Mouse (Mus musculus): ENCODE results near the gene Nanos1.

Gene Nanos1

DNA sequence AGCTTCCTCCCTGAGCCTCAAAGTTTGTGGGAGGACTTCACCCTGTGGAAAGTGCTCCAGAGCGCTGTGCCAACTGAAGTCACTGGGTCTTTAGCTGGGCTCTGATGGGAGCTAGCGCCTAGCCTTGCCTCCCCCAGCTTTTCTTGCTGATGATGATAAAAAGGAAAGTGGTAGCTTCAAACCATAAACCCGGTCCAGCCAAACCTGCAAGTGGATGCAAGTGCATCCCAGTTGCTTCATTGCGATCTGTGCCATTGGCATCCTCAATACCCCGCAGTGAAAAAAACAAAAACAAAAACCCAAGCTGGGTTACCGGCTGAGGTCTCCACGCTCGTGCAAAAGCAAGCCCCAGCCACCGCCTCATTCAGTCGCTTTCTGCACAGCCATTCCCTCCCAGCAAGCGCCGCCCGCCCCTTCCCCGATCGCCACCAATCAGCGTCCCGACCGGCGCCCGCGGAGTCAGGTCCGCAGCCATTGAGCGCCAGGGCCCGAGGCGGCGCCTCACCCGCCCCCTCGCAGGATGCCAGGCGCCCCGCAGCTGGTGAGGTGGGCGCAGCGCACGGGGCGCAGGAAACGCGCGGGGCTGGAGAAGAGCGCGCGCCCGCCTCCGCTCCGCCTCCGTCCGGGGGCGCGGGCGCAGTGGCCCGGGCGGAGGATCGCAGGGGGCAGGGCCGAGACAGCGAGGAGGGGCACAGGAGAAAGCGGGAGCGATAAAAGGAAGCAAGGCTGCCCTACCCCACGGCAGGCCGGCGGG, at the start of gene Nanos1:
TSS of gene Nanos1 (plus strand) at position 550 of the 754 bp plus-strand sequence.
- DNase-seq (ENCODE audit: extremely low spot score, low spot score) = peak; percentile 91

DNA sequence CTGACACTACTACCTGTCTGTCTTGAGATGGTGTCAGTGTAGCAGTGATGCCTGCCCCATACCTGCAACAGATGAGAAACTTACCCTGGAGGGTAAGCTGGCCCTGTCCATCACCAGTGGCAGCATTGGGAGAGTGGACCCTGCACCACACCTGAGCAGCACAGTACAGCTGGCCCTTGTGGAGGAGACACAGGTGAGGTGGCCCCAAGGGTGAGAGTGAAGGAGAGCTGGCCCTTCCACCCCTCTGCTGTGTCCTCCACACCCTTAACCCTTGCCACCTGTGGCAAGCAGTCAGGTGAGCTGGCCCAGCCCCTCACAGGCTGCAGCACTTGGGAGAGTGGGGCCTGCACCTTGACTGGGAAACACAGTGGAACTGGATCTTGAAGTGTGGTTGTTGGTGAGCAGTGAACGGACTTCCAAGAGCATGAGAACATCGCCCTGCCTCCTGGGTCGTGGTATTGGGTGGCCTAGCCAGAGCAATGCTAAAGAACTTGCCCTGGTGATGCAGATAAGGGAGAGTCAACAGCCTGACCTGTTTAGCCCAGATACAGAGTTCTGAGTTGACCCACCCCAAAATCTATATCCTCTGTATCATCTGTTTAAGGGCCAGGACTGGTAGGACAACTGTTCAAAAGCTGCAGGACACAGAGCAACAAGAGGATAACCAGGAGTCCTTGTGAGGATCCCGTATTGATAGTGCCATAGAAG, 46.4 kb upstream of the Nanos1 start:
- no peak for DNase-seq (ENCODE audit: extremely low spot score, low spot score)

DNA sequence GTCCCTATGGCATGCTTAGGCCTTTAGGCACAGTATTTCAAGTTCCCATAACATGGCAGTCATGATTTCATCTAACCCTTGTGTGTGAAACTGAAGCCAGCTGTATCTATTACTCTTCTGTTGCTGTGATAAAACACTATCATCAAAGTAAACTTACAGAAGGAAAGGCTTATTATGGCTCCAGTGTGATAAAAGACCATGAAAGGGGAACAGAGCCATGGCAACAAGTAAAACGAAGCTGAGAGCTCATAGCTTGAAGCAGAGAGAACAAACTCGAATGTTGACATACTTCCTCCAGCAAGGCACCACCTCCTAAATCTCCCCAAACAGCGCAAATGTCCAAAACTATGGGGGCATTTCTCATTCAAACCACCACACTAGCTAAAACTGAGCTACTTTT, 45.6 kb upstream of the Nanos1 start:
- DNase-seq (ENCODE audit: extremely low spot score, low spot score) = no peak

DNA sequence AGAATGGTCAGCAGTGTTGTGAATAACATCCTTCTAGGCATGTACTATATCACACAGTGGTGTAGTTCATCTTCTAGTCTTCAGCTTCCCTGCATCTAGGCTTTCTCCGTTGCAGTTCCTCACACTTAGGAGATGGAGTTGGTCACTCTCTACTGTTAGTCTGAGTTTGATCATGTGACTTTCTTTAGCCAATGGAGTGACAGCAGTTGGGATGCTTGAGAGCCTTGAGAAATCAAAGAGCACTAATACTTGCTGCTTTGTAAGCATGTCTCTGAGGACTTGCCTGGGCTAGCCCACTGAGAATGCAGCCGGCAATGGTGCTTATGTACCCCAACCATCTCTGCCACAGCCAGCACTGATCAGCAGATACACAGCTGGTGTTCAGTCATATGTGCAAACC, 43.2 kb upstream of the Nanos1 start:
- DNase-seq (ENCODE audit: extremely low spot score, low spot score) = no peak

DNA sequence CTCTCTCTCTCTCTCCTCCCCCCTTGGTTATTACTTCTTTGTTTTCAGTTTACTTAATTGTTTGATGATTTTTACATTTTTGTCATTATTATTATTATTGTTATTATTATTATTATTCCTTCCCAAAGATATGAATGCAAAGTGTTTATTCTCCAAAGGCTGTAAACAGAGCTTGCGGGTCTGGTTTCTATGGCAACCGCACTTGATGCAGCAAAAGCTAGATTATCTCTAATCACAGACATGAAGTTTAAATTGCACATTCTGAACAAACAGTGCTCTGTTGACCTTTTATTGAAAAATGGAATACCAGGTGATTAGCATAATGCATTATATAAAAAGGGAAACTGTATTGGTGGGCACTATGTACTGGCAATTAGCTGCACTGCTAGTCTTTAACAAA, 39.4 kb upstream of the Nanos1 start:
- no peak for DNase-seq (ENCODE audit: extremely low spot score, low spot score)

DNA sequence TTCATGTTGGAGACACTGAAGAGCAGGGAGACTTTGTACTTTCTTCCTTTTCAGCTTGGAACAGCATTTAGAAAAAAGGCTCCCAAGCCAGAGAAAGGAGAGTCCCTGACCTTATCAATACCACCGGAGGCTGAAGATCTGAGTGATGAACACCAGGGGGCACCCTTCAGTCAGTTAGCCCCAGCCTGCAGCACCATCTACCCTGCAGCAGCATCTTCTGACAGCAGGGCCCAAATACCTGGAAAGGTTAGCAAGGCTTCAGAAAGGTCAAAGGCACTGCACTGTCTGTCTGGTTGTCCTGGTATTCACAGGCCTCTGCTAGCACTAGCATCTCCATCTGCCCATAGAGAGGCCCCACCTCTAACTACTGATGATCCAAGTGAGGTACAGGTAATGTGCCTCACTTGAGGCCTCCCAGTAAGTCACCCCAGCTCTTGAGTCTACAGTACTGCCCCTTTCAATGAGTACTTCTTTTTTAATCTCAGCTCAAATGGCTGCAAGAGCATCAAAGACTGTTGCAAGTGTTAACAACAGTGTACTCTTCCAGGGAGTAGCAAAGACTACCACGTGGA, 25.4 kb upstream of the Nanos1 start:
- peak; percentile 41 for DNase-seq (ENCODE audit: extremely low spot score, low spot score)

DNA sequence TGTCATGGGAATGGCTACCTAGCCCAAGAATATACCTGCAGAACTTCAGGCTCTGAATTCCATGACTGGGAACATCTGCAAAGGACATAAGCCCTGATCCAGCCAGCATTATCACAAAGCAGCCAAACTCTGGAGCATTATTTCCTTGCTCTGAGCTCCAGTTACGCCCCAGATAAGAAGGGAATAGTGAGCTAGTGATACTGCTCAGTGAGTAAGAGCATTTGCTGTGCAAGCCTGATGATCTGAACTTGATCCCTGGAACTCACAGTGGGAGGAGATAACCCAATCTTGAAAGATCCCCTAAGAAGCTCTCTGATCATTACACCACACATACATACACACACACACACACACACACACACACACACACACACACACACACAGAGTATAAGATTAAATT, 24.5 kb upstream of the Nanos1 start:
- no peak for DNase-seq (ENCODE audit: extremely low spot score, low spot score)

DNA sequence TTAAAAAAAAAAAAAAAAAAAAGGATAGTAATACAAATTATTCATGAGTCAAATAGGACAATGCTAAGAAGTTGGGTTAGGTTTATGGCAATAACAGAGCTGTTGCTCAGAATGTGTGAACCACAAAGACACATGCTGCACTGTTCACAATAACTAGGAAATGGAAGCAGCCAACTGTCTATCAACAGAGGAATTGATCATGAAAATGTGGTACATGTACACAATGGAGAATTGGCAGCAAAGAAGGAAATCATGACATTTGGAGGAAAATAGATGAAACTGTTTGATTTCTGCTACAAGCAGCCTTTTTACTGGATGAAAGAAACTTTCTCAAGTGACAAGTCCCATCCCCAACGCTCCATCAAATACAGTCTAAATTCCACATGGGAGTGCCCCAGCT, 23.8 kb upstream of the Nanos1 start:
- no peak for DNase-seq (ENCODE audit: extremely low spot score, low spot score)

DNA sequence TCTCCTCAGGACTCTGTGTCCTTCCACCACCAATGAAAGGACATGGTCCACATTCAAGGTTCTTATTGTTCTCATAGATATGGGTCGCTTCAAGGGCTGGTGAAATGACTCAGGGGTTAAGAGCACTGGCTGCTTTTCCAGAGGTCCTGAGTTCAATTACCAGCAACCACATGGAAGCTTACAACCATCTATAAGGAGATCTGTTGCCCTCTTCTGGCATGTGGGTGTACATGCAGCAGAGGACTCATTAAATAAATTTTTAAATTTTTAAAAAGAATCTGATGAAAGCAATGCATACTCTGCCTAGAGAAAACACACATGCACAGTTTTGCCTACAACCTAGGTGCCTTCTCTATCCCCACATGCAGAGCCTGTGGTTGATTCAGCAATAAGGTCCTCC, 15.2 kb upstream of the Nanos1 start:
- DNase-seq (ENCODE audit: extremely low spot score, low spot score) = no peak

DNA sequence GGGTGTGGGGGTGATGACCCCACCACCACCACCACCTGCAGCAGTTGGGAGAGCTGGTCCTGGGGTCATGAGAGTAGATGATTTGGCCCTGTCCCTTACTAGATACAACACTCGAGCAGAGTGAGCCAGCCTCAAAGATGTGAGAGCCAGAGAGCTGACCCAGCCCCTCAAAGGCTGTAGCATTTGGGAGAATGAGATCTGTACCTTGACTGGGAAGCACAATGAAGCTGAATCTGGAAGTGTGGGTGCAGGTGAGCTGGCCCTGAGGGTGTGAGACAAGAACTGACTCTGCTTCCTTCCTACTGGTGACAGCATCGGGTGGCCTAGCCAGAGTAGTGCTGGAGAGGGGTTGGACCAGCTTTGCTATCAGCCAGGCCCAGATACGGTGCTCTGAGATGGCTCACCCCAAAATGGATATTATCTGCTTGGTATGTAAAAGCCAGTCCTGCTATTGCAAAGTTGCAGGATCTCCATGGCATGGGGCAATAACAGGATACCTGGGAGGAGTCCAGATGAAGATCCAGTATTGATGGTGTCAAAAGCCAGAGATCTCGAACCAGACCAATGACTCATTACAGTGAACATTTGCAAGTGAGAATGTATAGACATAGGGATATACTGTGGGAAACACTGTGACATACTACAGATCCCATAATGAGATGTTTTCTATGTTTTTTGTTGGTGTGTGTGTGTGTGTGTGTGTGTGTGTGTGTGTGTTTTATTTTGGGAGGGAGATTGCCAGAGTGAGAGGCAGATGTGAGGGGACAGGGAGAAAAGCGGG, 11.8 kb upstream of the Nanos1 start:
- DNase-seq (ENCODE audit: extremely low spot score, low spot score) = no peak

DNA sequence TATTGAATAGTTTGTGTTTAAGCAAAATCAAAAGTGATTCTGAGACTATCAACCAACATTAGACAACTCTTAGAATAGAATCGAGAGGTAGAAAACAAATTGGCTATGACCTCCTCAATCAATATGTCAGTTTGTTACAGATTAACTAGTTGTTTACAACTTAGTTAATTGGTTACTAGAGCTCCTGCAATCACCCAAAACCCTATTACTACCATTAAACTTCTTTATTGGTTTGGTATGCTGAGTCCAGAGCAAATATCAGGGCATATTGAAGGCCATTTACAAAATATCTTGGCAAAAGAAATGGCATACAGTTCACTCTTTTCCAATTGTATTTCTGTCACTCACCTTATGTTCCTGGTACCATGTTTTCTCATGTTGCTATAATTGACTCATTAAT, 8.0 kb upstream of the Nanos1 start:
- DNase-seq (ENCODE audit: extremely low spot score, low spot score) = no peak

DNA sequence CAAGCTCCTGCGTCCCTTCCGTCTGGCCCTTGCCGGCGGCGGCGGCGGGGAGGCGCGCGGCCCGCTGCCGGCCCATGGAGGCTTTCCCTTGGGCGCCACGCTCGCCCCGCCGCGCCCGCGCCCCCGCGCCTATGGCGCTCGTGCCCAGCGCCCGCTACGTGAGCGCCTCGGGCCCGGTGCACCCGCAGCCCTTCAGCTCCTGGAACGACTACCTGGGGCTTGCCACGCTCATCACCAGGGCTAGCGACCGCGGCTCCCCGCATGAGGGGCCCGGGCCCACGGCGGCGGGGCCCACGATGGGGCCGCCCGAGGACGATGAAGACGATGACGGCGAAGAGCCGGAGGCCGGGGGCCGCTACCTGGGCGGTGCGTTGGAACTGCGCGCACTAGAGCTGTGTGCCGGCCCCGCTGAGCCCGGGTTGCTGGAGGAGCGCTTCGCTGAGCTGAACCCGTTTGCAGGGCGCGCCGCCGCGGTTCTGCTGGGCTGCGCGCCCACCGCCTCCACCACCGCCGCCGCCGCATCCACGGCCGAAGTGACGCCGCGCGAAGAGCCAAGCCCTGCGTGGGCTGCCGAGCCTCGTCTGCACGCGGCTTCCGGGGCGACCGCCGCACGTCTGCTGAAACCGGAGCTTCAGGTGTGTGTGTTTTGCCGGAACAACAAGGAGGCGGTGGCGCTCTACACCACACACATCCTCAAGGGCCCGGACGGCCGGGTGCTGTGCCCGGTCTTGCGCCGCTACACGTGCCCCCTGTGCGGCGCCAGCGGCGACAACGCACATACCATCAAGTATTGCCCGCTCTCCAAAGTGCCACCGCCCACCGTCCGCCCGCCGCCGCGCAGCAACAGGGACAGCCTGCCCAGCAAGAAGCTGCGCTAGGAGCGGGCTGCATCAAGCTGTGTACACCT, 658 bp downstream of the Nanos1 start:
- DNase-seq (ENCODE audit: extremely low spot score, low spot score) = peak; percentile 66

DNA sequence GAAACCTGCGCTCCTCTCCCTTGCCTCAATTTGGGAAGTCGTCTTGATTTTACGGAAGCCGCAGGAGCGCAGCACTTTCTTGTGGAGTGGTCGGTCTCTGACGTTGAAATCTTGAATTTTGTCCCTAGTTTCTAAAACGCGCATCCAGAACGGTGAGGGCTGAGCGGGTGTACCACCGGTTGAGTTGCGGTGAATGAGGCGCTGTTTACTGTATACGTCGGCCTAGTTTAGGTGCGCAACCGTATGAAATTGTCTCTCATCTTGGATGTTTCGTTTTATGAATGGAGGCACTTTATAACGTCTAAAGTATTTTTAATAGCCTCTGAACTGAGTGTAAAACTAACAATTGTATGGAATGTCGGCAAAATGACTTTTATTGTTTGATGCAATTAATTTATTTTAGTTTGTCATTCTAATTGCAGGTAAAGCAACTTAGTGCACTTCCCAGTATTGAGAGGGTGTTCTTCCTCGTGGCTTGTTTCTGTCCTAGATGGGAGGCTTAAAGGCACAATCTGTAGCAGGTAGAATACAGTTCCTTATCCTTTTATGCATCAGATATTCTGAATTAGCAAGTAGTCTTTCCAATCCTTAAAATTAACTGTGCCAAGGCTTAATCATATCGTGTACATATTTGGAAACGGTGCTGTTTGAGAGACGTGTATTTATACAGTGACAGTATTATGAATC, 1.5 kb downstream of the Nanos1 start:
- DNase-seq (ENCODE audit: extremely low spot score, low spot score) = no peak

DNA sequence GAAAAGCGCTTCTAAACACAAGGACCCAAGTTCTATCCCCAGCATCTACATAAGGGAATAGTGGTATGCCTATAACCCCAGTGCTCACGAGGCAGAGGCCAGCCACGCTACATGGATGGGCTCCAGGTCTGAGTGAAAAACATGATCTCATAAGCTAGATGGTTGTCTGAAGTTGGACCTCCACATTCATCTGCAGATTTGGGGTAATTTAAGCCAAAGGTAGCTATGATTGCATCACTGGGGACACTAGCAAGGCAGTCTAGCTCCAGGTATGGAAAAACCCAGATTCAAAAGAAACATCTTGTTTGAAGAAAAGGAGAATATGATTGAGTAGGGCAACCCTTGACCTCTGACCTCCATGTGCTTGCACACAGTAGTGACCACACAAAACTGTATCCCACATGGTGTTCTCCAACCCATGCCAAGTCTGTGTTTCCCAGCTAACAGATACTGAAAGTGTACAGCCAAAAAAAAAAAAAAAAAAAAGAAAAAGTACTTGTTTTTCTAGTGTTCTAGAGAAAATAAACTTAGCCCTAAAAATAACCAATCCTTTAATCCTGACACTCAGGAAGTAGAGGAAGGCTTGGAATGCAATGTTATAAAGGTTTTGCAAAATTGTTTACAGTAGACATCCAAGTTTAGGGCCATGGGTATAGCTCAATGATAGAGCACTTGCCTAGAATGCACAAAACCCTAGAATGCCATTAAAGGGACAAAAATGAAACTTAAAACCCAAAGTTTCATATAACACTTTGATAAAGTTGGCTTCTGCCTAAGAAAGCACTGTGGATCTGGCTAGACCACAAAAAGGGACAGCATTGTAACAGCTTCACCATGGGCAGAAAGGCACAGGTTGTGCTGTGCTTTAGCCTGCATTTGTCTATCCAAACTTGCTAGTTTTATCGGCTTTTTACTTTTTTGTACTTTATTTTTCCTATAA, 3.4 kb downstream of the Nanos1 start:
- no peak for DNase-seq (ENCODE audit: extremely low spot score, low spot score)

DNA sequence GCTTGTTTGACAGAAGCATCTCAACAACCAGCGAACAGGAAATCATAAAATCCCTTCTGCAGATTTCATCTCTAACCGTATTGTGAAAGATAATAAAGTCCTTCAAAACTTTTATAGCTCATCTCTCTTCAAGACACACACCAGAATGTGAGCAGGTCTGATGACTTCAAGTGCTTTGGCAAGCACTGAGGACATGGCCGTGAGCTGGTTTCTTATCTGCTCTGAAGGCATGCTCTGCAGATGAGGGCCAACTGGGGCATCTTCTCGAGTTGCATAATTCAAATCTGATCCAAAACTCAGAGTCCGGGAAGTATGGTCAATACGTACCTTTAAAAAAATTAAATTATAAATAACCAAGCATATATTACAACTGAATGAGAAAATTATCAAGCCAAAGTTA, 17.6 kb downstream of the Nanos1 start:
- no peak for DNase-seq (ENCODE audit: extremely low spot score, low spot score)

DNA sequence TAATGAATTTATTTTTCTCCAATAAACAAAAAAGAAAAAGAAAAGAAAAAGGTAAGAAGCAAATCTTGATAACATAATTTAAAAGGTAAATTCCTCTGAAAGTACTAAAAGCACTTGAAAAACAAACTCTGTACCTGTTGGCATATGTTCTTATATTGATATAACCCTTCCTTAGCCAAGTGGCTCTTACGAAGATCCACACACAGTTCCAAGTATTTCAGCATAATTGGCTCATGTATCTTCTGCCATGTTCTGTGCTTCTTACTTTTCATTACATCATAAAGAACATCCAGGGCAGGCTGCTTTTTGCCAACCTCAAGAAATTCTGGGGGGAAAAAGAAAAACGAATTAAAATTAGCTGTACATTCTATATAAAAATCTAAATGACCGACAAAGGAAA, 26.2 kb downstream of the Nanos1 start:
- no peak for DNase-seq (ENCODE audit: extremely low spot score, low spot score)

DNA sequence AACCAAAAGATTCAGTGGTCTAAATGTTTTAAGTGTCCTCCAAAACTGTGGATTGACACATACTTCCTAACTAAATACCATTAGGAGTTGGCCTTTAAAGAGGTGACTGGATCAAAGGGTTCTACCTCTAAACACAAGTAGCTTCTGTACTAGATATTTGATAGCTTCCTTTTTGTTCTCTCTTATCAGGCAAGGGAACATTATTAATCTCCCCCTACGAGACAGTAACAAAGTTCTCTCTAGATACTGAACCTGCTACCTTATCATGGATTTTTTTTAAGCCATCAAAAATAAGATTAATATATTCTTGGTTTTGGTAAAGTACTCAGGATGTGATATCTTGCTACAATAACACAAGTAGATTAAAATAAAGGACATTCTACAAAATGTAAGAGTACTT, 28.9 kb downstream of the Nanos1 start:
- no peak for DNase-seq (ENCODE audit: extremely low spot score, low spot score)

DNA sequence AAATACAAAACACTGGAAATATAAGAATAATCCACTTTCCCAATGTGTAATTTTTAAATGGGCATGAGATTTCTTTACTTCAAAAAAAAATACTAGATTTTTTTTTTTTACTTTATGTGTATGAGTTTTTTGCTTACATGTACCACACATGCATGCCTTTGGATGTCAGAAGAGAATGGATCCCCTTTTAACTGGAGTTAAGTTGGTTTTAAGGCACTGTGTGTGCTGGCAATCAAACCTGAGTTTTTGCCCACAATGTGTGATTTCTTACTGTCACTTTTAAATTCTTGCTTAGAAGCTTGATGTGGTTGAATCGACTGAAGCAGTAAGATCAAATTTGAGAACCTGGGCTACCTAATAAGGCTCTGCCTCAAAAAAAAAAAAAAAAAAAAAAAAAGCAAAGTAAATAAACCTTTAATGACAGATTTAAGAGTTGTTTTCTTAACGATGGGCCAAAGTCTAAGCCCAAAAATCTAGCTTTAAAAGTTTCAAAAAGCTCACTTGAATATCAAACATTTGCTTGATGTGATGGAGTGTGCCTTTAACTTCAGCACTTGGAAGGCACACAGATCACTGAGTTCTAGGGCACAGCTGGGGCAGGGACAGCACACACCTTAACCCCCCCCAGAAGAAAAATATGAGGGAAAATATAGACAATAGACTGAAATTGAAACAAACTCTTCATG, 31.8 kb downstream of the Nanos1 start:
- DNase-seq (ENCODE audit: extremely low spot score, low spot score) = no peak

All from neural tube, embryonic 10.5 days (tissue).